Mouse (Mus musculus) heart, postnatal 4 days (tissue): Measurements from ENCODE around the gene Nefh. TPM values are rescaled to one million over a fixed set of nuclear protein-coding genes. Genes with fewer than 3 reads are reported as not detected.
A peak's percentile ranks its signal among the peaks of the same experiment; 100 is the strongest.

Source experiments
- DNase-seq: peaks from one replicate; pipeline ENCODE4 v3.0.0; 2021
- total RNA-seq, 2 experiments: library from RNA; stranded (reverse); gene quantifications; 2 replicates each; pipeline ENCODE4 v1.2.3; 2021

Nefh gene
- total RNA-seq: not detected

GRCm38 (mm10) chr11:4947813-4948174, at the start of gene Nefh:
Gene Nefh, minus strand, starts transcription at chr11:4948064.
- no peak for DNase-seq

GRCm38 (mm10) chr11:4996621-4997199, 48.8 kb upstream of the Nefh start:
- DNase-seq: no peak

GRCm38 (mm10) chr11:4995676-4996075, 47.8 kb upstream of the Nefh start:
- DNase-seq: no peak

- no peak for DNase-seq
Observed at GRCm38 (mm10) chr11:4992471-4992870, 44.6 kb upstream of the Nefh start.

- no peak for DNase-seq
Observed at GRCm38 (mm10) chr11:4989187-4989586, 41.3 kb upstream of the Nefh start.

- DNase-seq: no peak
Observed at GRCm38 (mm10) chr11:4987487-4987852, 39.6 kb upstream of the Nefh start.

GRCm38 (mm10) chr11:4986695-4987486, 39.0 kb upstream of the Nefh start, which contains the start of gene Ap1b1:
Gene Ap1b1, plus strand, starts transcription at chr11:4986824.
- DNase-seq: peak; percentile 93

- DNase-seq: no peak
Observed at GRCm38 (mm10) chr11:4984799-4985198, 36.9 kb upstream of the Nefh start.

- peak; percentile 32 for DNase-seq
Observed at GRCm38 (mm10) chr11:4984249-4984648, 36.4 kb upstream of the Nefh start.

GRCm38 (mm10) chr11:4983538-4983937, 35.7 kb upstream of the Nefh start:
- DNase-seq: no peak

- DNase-seq: no peak
Observed at GRCm38 (mm10) chr11:4983010-4983409, 35.1 kb upstream of the Nefh start.

- peak; percentile 83 for DNase-seq
Observed at GRCm38 (mm10) chr11:4975623-4976022, 27.8 kb upstream of the Nefh start.

- no peak for DNase-seq
Observed at GRCm38 (mm10) chr11:4974376-4975122, 26.7 kb upstream of the Nefh start.

- no peak for DNase-seq
Observed at GRCm38 (mm10) chr11:4973871-4974256, 26.0 kb upstream of the Nefh start.

GRCm38 (mm10) chr11:4972967-4973870, 25.4 kb upstream of the Nefh start:
- peak; percentile 61 for DNase-seq

GRCm38 (mm10) chr11:4968376-4968775, 20.5 kb upstream of the Nefh start:
- DNase-seq: peak; percentile 32

- no peak for DNase-seq
Observed at GRCm38 (mm10) chr11:4967549-4967948, 19.7 kb upstream of the Nefh start.

GRCm38 (mm10) chr11:4966888-4967287, 19.0 kb upstream of the Nefh start:
- no peak for DNase-seq

GRCm38 (mm10) chr11:4966325-4966724, 18.5 kb upstream of the Nefh start:
- no peak for DNase-seq

GRCm38 (mm10) chr11:4963099-4963808, 15.4 kb upstream of the Nefh start:
- peak; percentile 7 for DNase-seq

GRCm38 (mm10) chr11:4953918-4954317, 6.1 kb upstream of the Nefh start:
- DNase-seq: no peak

- no peak for DNase-seq
Observed at GRCm38 (mm10) chr11:4953401-4953800, 5.5 kb upstream of the Nefh start.
